Mouse (Mus musculus) CD4-positive, CD25-positive, alpha-beta regulatory T cell, adult 2 months (primary cell): ENCODE results near the gene Polr2g.
A peak's percentile ranks its signal among the peaks of the same experiment; 100 is the strongest.
"Not testable (repeated sequence)": the region's sequence is repeated elsewhere in the genome, so short reads cannot be mapped to it uniquely, and the experiment has no call there.

Source experiments
- DNase-seq: peaks from one replicate; pipeline ENCODE4 v3.0.0-alpha.2; 2012; ENCODE audit warnings: low read depth, low spot score

Gene Polr2g

DNA sequence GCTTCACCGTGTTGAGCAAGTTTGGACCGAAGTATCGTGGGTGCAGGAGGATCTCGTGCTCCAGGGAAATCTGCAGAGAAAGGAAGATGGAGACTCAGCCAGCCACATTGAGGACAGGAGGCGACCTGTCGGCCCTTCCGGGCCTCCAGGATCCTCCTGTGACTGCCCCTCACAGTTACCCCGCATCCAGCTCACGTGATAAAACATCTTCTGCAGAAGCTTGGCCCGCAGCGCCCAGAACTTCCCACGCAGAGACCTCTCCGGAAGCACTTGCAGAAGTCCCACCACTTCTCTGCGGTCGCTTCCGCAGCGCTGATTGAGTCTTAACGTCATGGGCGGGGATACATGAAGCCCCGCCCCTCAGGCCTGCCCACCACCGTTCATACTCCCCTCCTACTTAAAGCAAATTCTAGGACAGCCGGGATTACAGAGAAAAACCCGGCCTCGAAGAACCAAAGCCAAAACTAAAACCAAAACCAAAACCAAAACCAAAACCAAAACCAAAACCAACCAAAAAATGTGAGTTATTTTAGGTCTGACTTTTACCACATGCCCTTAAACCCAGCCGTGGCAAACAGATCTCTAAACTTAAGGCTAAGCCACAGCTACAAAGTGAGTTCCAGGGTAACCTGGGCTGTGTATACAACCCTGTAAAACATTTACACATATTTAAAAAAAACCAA, at the start of gene Polr2g:
Gene Polr2g (minus strand): TSS at position 314 of the 683 bp plus-strand sequence.
- peak; percentile 94 for DNase-seq

- DNase-seq: peak; percentile 88
Observed at GRCm38 (mm10) chr19:8844371-8845129, 46.2 kb upstream of the Polr2g start.

DNA sequence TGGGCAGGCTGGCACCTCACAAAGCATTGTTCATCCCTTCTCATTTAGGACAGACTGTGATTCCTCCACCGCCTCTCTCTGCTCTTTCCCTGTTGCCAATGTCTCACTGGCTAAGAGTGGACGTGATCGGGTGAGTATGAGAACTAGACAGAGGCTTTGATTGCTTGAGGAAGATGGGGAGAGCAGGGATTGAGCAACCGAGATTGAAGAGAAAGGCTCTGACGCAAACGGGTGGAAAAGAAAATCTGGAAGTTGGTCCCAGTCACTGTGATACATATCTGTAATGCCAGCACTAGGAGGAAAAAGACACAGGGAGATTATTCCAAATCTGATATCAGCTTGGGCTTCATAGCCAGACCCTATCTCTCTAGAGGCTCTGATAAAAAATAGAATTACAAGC, 44.6 kb upstream of the Polr2g start:
- DNase-seq: no peak

DNA sequence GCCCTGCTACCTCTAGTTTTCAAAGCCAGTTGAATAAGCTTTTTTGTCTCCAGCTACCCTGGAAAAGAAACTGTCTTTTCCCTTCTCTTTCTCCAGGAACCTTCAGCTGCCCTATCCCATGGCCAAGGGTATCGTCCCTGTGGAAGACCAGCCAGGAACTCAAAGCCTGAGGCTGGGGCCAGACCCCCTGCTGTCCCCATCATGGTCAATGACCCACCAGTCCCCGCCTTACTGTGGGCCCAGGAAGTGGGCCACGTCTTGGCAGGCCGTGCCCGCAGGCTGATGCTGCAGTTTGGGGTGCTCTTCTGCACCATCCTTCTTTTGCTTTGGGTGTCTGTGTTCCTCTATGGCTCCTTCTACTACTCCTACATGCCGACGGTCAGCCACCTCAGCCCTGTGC, 42.6 kb upstream of the Polr2g start:
- DNase-seq: no peak

DNA sequence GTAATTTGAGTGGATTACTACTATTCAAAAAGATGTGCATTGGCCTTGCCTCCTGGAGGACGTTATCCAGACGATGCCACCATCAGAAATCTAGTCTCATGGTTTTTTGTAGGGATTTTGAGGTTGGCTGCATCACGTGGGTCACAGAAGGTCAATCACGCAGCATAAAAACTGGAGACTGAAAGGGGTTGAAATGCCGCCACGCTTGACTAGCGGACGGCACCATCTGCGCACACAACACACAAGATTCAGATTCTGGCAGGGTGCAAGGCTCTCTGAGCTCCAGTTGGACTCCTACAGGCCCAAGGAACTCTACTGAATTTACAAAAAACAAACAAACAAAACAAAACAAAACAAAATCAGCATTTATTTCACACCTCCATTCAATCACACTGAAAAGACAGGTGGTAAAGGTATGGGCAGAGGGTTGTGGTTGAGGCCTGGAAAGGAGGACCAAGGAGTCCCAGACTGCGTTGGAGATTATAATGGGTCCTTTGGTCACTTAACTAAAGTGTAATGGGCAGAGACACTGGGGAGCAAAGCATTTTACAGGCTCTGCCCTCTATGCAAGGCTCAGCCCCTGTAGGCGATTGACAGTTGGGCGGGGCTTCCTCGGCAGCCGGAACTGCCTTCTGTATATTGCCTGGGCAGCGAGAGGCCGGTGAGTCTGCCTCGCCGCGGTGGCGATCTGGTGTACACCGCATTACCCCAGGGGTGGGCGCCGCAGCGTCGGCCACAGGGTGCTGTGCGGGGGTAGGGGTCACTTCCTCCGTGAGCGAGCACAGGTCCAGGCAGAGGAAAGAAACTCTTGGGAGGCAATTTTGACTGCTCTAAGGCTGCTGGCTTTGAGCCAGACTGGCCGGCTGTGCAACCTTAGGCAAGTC, 41.8 kb upstream of the Polr2g start:
- DNase-seq: peak; percentile 67

GRCm38 (mm10) chr19:8839103-8839907, 40.9 kb upstream of the Polr2g start, which contains the start of gene Gng3:
TSS of gene Gng3 (minus strand) at chr19:8839194.
- DNase-seq: no peak

DNA sequence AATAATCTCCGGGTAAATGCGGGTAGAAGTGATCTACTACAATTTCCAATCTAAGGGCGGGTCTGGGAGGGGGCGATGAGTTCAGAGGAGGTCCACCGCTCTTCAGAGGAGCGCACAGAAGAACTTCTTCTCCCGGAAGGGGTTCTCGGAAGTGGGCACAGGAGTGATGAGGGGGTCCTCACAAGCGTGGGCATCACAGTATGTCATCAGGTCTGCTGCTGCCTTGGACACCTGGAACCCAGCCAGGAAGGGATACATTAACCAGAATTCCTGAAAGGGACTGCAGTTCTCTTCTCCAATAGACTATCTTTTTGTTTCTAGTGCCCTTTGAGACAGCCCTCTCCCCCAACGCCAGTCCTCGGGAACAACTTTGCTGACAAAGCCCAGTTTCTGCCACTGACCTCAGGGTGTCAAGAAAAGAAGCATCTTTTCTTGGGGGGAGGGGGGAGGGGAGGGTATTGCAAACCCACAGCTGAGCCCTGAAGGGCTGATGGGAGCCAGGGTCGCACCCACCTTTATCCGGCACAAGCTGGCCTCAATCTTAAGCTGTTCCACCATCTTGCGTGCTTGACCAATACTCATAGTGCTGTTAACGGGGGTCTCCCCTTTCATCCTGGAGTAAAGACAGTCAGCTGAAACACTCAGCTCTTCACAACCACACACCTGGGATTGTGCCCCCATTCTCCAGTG, 39.8 kb upstream of the Polr2g start:
- peak; percentile 34 for DNase-seq

DNA sequence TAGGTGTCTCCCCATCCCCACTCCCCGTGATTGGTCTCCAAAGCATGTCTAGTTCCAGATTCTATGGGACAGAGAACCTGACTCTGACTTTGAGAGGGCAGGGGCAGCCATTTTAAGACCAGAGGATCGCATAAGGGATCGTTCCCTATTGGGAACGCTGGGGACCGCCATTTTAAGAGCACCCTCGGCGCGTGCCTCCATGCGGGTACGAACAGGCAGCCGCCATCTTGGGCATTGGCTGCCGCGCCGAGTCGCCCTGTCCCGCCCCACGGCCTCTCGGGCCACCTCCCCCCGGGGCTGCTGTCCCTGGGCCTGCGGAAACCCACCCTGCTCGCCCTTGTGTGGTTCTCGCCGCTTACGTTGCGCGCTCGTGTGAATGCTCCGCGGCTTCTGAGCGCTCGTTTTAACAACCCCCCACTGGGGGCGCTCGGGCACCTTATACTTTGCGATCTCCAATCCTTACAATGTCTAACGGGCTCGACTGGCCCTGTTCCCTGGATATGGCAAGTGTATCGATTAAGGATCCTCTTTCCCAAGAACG, 38.9 kb upstream of the Polr2g start, which contains the start of gene Bscl2:
Gene Bscl2 (plus strand): TSS at position 217 of the 541 bp plus-strand sequence.
- peak; percentile 89 for DNase-seq

- DNase-seq: not testable (repeated sequence)
Observed at GRCm38 (mm10) chr19:8836327-8836726, 38.0 kb upstream of the Polr2g start.

- no peak for DNase-seq
Observed at GRCm38 (mm10) chr19:8832971-8833370, 34.6 kb upstream of the Polr2g start.

GRCm38 (mm10) chr19:8831262-8831661, 32.9 kb upstream of the Polr2g start:
- no peak for DNase-seq

GRCm38 (mm10) chr19:8830664-8831063, 32.3 kb upstream of the Polr2g start:
- DNase-seq: no peak

GRCm38 (mm10) chr19:8829660-8830059, 31.3 kb upstream of the Polr2g start, which contains the start of gene AC129217.1:
TSS of gene AC129217.1 (plus strand) at chr19:8829773.
- DNase-seq: no peak

DNA sequence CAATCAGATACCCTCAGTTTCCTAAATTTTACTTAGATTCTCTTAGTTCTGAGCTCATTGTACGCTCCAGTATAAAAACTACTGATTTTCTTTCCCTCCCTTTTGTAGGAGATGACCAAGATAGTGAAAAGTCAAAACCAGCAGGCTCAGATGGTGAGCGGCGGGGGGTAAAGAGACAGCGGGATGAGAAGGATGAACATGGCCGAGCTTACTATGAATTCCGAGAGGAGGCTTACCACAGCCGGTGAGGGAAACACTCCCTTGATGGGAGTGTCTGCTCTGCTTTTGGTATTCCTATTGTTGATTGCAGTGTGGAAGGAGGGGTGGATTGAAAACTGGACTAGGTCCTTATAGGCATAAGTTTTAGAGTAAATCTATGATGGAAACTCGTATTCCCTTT, 24.3 kb upstream of the Polr2g start:
- DNase-seq: no peak

DNA sequence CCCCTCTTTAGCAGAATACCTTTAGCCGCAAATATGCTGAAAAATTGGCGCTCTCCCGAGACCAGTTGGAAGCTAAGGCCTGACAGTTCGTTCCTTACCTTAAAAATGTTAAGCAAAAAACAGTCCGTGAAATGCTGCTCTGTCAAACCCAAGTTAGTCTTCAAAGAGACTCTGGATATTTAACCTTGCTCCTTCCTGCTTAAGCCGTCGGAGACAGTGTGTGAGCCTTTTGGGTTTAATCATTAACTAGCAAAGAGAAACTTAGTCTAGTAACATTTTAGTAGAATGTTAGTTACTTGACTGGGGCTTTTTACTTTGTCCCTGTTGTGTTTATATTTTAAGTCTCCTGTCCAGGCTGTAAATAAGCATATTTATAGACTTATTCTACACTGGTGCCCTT, 22.8 kb upstream of the Polr2g start:
- no peak for DNase-seq

DNA sequence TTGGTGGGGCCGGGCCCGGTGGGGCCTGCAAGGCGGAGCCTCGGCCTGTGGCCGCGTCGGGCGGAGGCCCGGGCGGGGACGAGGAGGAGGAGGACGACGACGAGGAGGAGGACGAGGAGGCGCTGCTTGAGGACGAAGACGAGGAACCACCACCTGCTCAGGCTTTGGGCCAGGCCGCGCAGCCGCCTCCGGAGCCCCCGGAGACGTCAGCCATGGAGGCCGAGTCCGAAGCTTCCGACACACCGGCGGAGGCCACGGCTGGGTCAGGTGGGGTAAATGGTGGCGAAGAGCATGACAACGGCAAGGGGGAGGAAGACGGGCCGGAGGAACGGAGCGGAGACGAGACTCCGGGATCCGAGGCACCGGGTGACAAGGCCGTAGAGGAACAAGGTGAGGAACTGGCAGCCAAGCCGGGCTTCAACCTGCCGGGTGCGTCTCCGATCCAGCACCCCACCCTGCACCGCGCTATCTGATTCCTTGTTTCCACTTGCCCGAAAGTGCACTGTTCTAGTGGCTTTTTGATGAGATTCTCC, 22.1 kb upstream of the Polr2g start:
- no peak for DNase-seq

GRCm38 (mm10) chr19:8819596-8820423, 21.4 kb upstream of the Polr2g start, which contains the start of gene Hnrnpul2:
TSS of gene Hnrnpul2 (plus strand) at chr19:8820010.
- peak; percentile 100 for DNase-seq

DNA sequence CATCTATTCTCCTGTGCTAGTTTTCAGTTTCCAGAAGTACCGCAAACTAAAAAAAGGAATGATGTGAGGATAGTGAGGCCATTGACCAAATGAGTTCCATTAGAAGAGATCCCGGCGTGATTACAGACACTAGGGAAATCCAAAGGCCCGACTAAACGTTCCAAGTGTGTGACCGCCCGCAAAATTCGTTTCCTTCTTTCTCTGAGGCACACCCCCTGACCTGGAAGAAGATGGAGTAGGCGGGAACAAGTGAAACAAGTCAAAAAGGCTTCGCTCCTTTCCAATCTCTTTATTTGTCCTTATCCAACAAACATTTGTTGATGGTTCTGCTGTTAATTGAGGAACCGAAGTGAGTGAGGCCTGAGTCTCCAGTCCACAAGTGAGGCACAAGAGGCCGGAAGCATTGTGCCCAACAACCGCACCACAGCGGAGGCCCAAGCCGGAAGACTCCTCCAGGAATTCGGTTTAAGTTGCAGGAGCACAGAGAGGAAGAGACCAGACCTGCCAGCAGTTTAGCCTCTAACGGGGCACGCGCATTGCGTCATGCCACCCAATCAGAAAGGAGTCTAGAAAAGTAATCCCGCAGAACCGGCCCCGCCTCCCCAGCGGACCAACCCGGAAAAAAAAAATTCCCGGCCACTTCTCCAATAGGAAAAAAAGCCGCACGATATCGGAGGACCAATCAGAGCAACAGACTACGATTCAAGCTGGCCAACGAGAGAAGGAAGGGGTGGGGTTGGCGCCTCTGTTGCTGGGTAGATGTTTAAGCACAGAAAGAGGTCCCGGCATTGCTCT, 20.6 kb upstream of the Polr2g start, which contains the start of gene Ttc9c:
Gene Ttc9c (minus strand): TSS at position 533 of the 795 bp plus-strand sequence.
- DNase-seq: peak; percentile 93
